Mouse (Mus musculus): ENCODE results near the gene Slk. TPM values are rescaled to one million over a fixed set of nuclear protein-coding genes. Genes with fewer than 3 reads are reported as not detected.
A peak's percentile ranks its signal among the peaks of the same experiment; 100 is the strongest.

Gene Slk
- polyA plus RNA-seq, 1 experiment from 2014 or later = 8.8 TPM

- H3K9ac ChIP-seq (ENCODE audit: low read depth, low read length) = peak overlapping the region; percentile 99
- ATAC-seq = peak; percentile 53
- H3K9me3 ChIP-seq (ENCODE audit: control insufficient read depth) = no peaks in the 10 kb centered on the region
- H3K4me1 ChIP-seq (replicated peaks; ENCODE audit: control insufficient read depth, insufficient read depth, low read length) = 0 out of 2 replicates have a peak, but pooled peaks cover 4% of the 10 kb centered on the region
- H3K36me3 ChIP-seq (ENCODE audit: control insufficient read depth, insufficient read depth) = no peaks in the 10 kb centered on the region
- peak overlapping the region; percentile 84 for H3K4me2 ChIP-seq (replicated peaks; ENCODE audit: low read depth)
- TF ChIP-seq CTCF (IDR thresholded peaks at IDR 0.05; ENCODE audit: low read depth) = no peak
- H3K4me3 ChIP-seq (ENCODE audit: low read depth, low read length) = peak overlapping the region; percentile 91
- H3K27me3 ChIP-seq (replicated peaks; ENCODE audit: control insufficient read depth, insufficient read depth, low read length) = no peaks in the 10 kb centered on the region
- under 1% methylated on average over 64 of the region's 96 CpGs for WGBS
- peak overlapping the region; percentile 99 for H3K27ac ChIP-seq (ENCODE audit: low read depth, low read length)
Observed at GRCm38 (mm10) chr19:47579788-47580631, 532 bp downstream of the Slk start.

GRCm38 (mm10) chr19:47585772-47586171 is 6.3 kb downstream of the Slk start:
- Histone ChIP-seq H3K9me3 (ENCODE audit: control insufficient read depth) (no peaks in the 10 kb centered on the region), H3K27ac (ENCODE audit: low read depth, low read length) (no peak overlapping the region), H3K27me3 (replicated peaks; ENCODE audit: control insufficient read depth, insufficient read depth, low read length) (no peaks in the 10 kb centered on the region), H3K4me1 (replicated peaks; ENCODE audit: control insufficient read depth, insufficient read depth, low read length) (0 out of 2 replicates have a peak, but pooled peaks cover 11% of the 10 kb centered on the region), H3K4me2 (replicated peaks; ENCODE audit: low read depth) (no peak overlapping the region), H3K36me3 (ENCODE audit: control insufficient read depth, insufficient read depth) (no peaks in the 10 kb centered on the region), H3K9ac (ENCODE audit: low read depth, low read length) (no peak overlapping the region), H3K4me3 (ENCODE audit: low read depth, low read length) (no peak overlapping the region)
- ATAC-seq = no peak
- no peak for TF ChIP-seq CTCF (IDR thresholded peaks at IDR 0.05; ENCODE audit: low read depth)
- 87% methylated on average over 1 of the region's 1 CpGs for WGBS

GRCm38 (mm10) chr19:47587009-47587408 is 7.5 kb downstream of the Slk start:
- Histone ChIP-seq H3K9ac (ENCODE audit: low read depth, low read length) (no peak overlapping the region), H3K27ac (ENCODE audit: low read depth, low read length) (no peak overlapping the region), H3K4me3 (ENCODE audit: low read depth, low read length) (no peak overlapping the region), H3K9me3 (ENCODE audit: control insufficient read depth) (no peaks in the 10 kb centered on the region), H3K27me3 (replicated peaks; ENCODE audit: control insufficient read depth, insufficient read depth, low read length) (no peaks in the 10 kb centered on the region), H3K36me3 (ENCODE audit: control insufficient read depth, insufficient read depth) (no peaks in the 10 kb centered on the region), H3K4me2 (replicated peaks; ENCODE audit: low read depth) (no peak overlapping the region), H3K4me1 (replicated peaks; ENCODE audit: control insufficient read depth, insufficient read depth, low read length) (0 out of 2 replicates have a peak, but pooled peaks cover 8% of the 10 kb centered on the region)
- ATAC-seq = no peak
- WGBS = 44% methylated on average over 1 of the region's 1 CpGs
- no peak for TF ChIP-seq CTCF (IDR thresholded peaks at IDR 0.05; ENCODE audit: low read depth)

- no peak overlapping the region for H3K4me3 ChIP-seq (ENCODE audit: low read depth, low read length)
- H3K27ac ChIP-seq (ENCODE audit: low read depth, low read length) = no peak overlapping the region
- no peaks in the 10 kb centered on the region for H3K4me1 ChIP-seq (replicated peaks; ENCODE audit: control insufficient read depth, insufficient read depth, low read length)
- H3K9me3 ChIP-seq (ENCODE audit: control insufficient read depth) = no peaks in the 10 kb centered on the region
- peaks cover 6% of the 10 kb centered on the region; the same call in 1 of the 2 replicates for H3K36me3 ChIP-seq (ENCODE audit: control insufficient read depth, insufficient read depth)
- H3K27me3 ChIP-seq (replicated peaks; ENCODE audit: control insufficient read depth, insufficient read depth, low read length) = no peaks in the 10 kb centered on the region
- WGBS = 65% methylated on average over 3 of the region's 3 CpGs
- H3K4me2 ChIP-seq (replicated peaks; ENCODE audit: low read depth) = no peak overlapping the region
- no peak for TF ChIP-seq CTCF (IDR thresholded peaks at IDR 0.05; ENCODE audit: low read depth)
- H3K9ac ChIP-seq (ENCODE audit: low read depth, low read length) = no peak overlapping the region
- ATAC-seq = no peak
Observed at GRCm38 (mm10) chr19:47608513-47608912, 29.0 kb downstream of the Slk start.

- H3K9ac ChIP-seq (ENCODE audit: low read depth, low read length) = no peak overlapping the region
- no peak for ATAC-seq
- 53% methylated on average over 7 of the region's 7 CpGs for WGBS
- H3K27me3 ChIP-seq (replicated peaks; ENCODE audit: control insufficient read depth, insufficient read depth, low read length) = no peaks in the 10 kb centered on the region
- H3K4me2 ChIP-seq (replicated peaks; ENCODE audit: low read depth) = no peak overlapping the region
- peak; percentile 32 for TF ChIP-seq CTCF (IDR thresholded peaks at IDR 0.05; ENCODE audit: low read depth)
- H3K9me3 ChIP-seq (ENCODE audit: control insufficient read depth) = no peaks in the 10 kb centered on the region
- H3K4me1 ChIP-seq (replicated peaks; ENCODE audit: control insufficient read depth, insufficient read depth, low read length) = no peaks in the 10 kb centered on the region
- no peak overlapping the region for H3K27ac ChIP-seq (ENCODE audit: low read depth, low read length)
- no peak overlapping the region for H3K4me3 ChIP-seq (ENCODE audit: low read depth, low read length)
- H3K36me3 ChIP-seq (ENCODE audit: control insufficient read depth, insufficient read depth) = peaks cover 38% of the 10 kb centered on the region
Observed at GRCm38 (mm10) chr19:47613442-47613841, 34.0 kb downstream of the Slk start.

- H3K27ac ChIP-seq (ENCODE audit: low read depth, low read length) = no peak overlapping the region
- H3K4me3 ChIP-seq (ENCODE audit: low read depth, low read length) = no peak overlapping the region
- no peaks in the 10 kb centered on the region for H3K9me3 ChIP-seq (ENCODE audit: control insufficient read depth)
- WGBS = 80% methylated on average over 8 of the region's 8 CpGs
- H3K4me1 ChIP-seq (replicated peaks; ENCODE audit: control insufficient read depth, insufficient read depth, low read length) = no peaks in the 10 kb centered on the region
- no peak overlapping the region for H3K4me2 ChIP-seq (replicated peaks; ENCODE audit: low read depth)
- no peak overlapping the region for H3K9ac ChIP-seq (ENCODE audit: low read depth, low read length)
- peaks cover 70% of the 10 kb centered on the region for H3K36me3 ChIP-seq (ENCODE audit: control insufficient read depth, insufficient read depth)
- H3K27me3 ChIP-seq (replicated peaks; ENCODE audit: control insufficient read depth, insufficient read depth, low read length) = no peaks in the 10 kb centered on the region
- no peak for ATAC-seq
- TF ChIP-seq CTCF (IDR thresholded peaks at IDR 0.05; ENCODE audit: low read depth) = no peak
Observed at GRCm38 (mm10) chr19:47621478-47621877, 42.0 kb downstream of the Slk start.

All from intestine, postnatal 0 days (tissue).